Mouse (Mus musculus) MEL (cell line): Measurements from ENCODE around the gene Babam1.

ENCODE experiments used
- CTCF ChIP-seq, 3 experiments: IDR thresholded peaks in 2 of 3; conservative IDR thresholded peaks in 1 of 3; 2 replicates each; pipeline ENCODE4 v1.5.1; 2011 to 2012; ENCODE audit warnings: low read length in 3 of 3, low read depth in 2 of 3, mild to moderate bottlenecking in 2 of 3, improper control_type of control experiment in 1 of 3, inconsistent platforms in 1 of 3, mixed read lengths in 1 of 3, moderate library complexity in 1 of 3; ENCODE audit not compliant: control insufficient read depth in 1 of 3, insufficient read depth in 1 of 3, poor library complexity in 1 of 3, severe bottlenecking in 1 of 3
- ELF1 ChIP-seq: IDR thresholded peaks from 2 replicates; pipeline ENCODE4 v1.6.1; 2014; ENCODE audit warnings: low read depth, mild to moderate bottlenecking, inconsistent platforms, low read length, improper control_type of control experiment, moderate library complexity
- UBTF ChIP-seq: IDR thresholded peaks from 2 replicates; pipeline ENCODE4 v1.6.1; 2012; ENCODE audit warnings: low read depth, mild to moderate bottlenecking, inconsistent platforms, low read length, improper control_type of control experiment, moderate library complexity, borderline replicate concordance; ENCODE audit not compliant: insufficient read depth
- USF1 ChIP-seq: IDR thresholded peaks from 2 replicates; pipeline ENCODE4 v1.6.1; 2014; ENCODE audit warnings: low read depth, mild to moderate bottlenecking, inconsistent platforms, low read length, improper control_type of control experiment, moderate library complexity
- USF2 ChIP-seq, 2 experiments: IDR thresholded peaks; 2 replicates each; pipeline ENCODE4 v1.6.1; 2011 to 2012; ENCODE audit warnings: improper control_type of control experiment in 2 of 2, low read length in 2 of 2, borderline replicate concordance in 1 of 2, inconsistent platforms in 1 of 2, low read depth in 1 of 2, mild to moderate bottlenecking in 1 of 2; ENCODE audit not compliant: insufficient read depth in 1 of 2
- ZNF384 ChIP-seq: IDR thresholded peaks from 2 replicates; pipeline ENCODE4 v1.6.1; 2012; ENCODE audit warnings: low read depth, mild to moderate bottlenecking, inconsistent platforms, low read length, improper control_type of control experiment

DNA sequence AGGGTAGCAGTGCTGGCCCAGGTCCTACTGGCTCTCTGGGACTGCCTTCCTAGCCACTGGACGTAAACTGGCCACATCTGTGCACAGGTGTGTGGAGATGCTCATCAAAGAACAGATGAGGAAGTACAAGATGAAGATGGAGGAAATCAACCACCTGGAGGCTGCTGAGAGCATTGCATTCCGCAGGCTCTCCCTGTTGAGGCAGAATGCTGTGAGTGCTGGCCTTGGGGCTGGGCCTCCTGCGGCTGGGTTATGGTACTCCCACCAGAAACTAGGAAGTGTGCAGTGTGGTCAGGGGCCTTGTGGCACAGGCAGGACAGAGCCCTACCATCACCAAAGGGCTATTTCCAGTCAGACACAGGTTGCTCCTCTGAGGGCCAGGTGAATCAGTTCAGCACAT, 38.6 kb upstream of the Babam1 start:
- TF ChIP-seq CTCF (IDR thresholded peaks at IDR 0.05 in 2 of 3, conservative IDR thresholded peaks at IDR 0.05 in 1 of 3; ENCODE audit: control insufficient read depth in 1 of 3, insufficient read depth in 1 of 3, low read depth in 2 of 3, low read length in 3 of 3, poor library complexity in 1 of 3, severe bottlenecking in 1 of 3) (peak in 1 of 3 experiments; percentile 10; a peak in 1 of 6 replicates), UBTF (no peak), USF2 (IDR thresholded peaks at IDR 0.05; ENCODE audit: borderline replicate concordance in 1 of 2, insufficient read depth in 1 of 2, low read depth in 1 of 2, low read length in 2 of 2) (no peak), ELF1 (no peak), USF1 (no peak), ZNF384 (no peak)
